Mouse (Mus musculus) retina, adult 2 months (tissue): ENCODE results near the gene Setd7.

Experiments
- DNase-seq: peaks from one replicate; pipeline ENCODE4 v3.0.0-alpha.2; 2012; ENCODE audit warnings: low read depth, low spot score

The Setd7 gene

DNA sequence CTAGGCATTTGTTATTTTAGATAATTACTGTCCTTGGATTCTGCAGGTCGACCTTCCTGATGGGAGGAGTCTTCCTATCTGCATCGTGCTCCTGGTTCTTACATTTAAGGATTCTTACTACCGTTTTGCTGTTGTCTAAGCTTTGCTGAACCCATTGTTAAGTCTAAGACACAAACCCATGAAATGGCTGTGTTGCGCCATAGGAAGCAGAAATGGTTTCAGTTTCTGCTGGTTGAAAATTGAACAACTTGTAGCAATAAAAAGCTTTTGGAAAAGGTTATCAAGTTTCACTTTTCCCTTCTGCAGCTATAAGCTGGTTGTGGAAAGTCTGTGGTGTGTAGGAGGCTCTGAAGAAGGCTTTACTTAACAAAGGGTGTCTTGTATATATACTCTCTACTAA, 85.0 kb downstream of the Setd7 start:
- DNase-seq = no peak

DNA sequence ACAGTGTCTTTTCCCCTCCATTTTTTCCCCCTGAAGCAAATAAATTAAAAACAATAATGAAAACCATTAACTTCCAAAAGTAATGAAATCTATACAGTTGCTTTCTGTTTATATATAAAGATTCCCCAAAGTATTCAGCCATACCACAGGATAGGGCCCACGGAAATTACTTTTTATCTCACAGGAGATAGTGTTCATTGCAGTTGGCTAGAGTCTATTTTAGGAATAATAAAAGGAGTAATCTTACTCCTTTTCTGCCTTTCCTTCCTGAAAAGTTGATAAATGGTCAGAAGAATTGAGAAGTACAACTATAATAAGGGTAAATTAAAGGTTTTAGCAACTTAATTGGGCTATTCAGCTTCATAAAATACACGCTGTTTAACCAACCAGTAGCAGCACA, 92.1 kb downstream of the Setd7 start:
- no peak for DNase-seq
